Mouse (Mus musculus): ENCODE measurements at regions not wholly inside any gene's neighbourhood (a gene's known extent, or its start where the extent isn't known, plus 50 kb on each side); places are given as distances from the start of the nearest gene placed in this dataset.
A peak's percentile ranks its signal among the peaks of the same experiment; 100 is the strongest.
"Not testable (repeated sequence)": the region's sequence is repeated elsewhere in the genome, so short reads cannot be mapped to it uniquely, and the experiment has no call there.

DNA sequence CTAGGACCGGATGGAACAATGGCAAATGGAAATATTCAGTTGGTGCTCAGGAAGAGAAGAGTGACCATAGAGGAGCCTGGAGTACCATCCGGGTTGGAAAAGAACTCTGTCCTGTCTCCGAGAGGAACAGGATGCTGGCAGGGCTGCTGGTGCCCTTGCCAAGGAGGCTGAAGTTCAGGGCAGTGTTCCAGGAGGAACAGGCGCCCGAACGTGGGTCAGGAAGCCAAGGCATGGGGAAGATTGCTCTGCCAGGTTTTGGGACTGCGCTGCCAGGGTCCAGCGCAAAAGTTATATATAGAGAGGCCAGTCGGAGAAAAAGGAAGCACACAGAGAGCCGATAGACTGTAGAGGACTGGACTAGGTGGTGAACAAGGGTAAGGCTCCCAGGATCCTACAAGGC is 92.3 kb upstream of the Mdm1 start:
- DNase-seq (ENCODE audit: low spot score in 2 of 2), result peak; percentile 15 to 32

DNA sequence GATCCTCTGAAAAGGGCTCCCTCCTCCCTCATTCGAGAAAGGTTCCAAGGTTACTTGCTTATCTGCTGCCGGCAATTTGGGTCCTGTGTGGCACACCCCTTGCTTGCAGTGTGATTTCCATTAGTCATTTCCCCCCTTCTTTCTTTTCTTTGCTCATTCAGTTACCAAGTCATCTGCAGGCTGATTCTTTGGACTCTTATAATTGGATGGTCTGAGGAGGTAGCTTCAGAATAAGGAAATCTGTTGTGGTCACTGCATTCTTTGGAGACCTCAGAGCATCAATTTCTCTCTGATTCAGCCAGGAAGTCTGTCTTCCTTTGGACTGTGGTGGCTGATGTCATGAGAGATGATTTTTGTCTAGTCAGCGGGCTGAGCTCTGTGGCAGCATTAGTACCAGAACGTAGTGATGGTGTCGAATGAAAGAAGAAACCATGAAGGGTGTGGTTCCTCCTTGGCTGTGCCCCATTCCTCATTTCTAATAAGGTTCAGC is 91.4 kb upstream of the Mdm1 start:
- no peak for DNase-seq (ENCODE audit: low spot score in 2 of 2)

DNA sequence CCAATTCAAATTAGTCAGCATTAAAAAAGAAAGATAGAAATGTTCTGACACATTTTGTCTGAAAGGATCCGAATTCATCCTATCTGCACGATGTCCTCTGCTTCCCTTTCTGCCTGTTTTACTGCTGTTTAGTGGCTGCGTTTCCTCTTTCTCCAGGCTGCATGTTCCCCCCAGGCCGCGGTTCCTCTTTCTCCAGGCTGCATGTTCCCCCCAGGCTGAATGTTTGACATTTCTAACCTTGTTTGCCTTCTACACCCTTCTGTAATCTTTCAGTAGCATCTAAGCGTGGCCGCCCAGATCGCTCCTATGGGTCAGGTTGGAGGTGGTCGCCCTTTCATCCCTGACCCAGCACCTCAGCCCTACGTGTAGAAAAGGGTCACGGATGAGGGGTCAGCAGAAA is 89.6 kb upstream of the Mdm1 start:
- no peak for DNase-seq (ENCODE audit: low spot score in 2 of 2)

DNA sequence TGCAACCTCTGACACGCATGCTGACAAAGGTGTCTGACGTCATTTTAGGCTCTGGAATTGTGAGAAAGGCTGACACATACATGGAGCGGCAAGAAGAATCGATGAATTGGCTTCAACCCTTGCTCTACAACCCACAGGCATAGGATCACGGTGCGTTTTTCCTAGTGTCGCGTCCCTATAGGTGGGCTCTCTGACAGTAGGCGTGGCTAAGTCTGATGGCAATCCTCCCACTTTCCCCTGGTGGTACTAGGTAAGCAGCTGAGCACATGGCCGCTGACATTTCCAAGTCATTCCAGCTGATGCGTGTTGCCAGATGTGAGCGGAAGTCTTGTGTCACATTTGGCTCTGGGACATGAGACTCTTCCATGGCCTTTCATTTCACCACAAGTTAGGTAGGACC is 89.1 kb upstream of the Mdm1 start:
- no peak for DNase-seq (ENCODE audit: low spot score in 2 of 2)

DNA sequence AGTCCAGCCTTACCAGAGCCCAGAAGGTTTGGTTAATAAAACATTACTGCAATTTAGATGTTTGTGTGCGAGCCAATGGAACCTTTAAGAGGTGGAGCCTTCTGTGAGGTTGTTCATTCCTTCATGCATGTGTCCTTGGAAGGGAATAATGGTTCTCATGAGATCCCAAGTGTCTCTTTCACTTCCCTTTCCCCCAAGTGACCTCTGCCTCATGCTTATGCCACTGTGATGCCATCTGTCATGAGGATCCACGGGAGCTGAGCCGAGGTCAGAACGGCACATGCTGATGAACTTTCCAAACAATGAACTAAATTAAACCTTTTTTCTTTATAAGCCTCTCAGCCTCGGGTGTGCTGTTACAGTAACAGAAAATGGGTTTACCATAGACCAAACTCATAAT is 88.6 kb upstream of the Mdm1 start:
- no peak for DNase-seq (ENCODE audit: low spot score in 2 of 2)

DNA sequence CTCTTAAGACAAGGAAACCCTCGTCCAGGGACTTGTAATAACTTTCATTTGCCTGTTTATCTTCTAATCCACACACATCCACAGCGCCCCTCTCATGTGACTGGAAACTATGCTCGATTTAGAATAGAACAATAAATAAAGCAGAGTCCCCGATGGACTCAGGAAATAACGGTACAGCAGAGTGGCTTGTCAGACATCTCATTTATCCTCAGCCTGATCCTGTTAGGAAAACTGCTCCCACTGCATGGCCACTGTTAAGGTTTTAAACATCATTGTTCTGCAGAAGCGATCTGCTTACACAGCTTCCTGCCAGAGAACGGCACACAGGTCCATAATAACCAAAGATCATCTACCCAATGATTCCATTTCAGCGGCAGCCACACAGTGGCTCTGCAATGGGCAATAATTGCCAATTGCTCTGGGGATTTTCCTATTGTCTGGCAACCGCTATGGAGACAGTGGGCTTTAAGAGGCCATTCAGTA is 84.8 kb upstream of the Mdm1 start:
- DNase-seq (ENCODE audit: low spot score in 2 of 2), result no peak

DNA sequence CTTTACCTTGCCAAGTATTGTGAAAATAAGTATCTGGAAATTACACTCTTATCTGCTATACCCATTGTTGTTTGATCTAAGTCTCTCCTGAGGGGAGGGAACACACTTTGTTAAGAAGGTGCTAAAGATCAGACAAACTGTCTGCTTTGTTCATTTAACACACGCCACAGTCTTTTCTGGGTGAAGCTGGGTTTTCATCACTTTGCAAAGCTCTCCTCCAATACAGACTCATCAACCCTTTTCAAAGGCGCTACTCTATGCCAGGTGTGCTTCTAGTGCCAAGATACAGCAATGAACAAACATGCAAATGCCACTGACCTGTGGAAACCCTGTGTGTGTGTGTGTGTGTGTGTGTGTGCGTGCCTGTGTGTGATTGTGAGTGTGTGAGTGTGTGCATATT is 84.1 kb upstream of the Mdm1 start:
- no peak for DNase-seq (ENCODE audit: low spot score in 2 of 2)

DNA sequence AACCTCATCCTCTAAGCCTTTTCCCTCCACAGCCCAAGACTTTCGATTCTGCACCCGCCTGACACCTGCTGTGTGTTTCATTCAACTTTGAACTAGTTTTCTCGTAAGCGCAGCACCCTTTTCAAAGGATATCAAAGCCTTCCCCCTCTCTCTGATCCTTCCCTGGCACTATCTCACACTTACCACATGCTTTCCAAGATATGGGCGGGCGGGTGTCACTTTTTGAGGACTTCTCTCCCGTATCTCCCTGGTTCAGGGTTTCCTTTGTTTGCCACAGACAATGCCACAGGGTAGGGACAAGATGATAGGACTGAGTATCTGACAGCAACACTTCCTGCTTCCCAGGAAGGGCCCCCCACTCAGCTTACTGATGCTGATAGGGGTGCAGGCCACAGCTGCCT is 76.8 kb upstream of the Mdm1 start:
- no peak for DNase-seq (ENCODE audit: low spot score in 2 of 2)

DNA sequence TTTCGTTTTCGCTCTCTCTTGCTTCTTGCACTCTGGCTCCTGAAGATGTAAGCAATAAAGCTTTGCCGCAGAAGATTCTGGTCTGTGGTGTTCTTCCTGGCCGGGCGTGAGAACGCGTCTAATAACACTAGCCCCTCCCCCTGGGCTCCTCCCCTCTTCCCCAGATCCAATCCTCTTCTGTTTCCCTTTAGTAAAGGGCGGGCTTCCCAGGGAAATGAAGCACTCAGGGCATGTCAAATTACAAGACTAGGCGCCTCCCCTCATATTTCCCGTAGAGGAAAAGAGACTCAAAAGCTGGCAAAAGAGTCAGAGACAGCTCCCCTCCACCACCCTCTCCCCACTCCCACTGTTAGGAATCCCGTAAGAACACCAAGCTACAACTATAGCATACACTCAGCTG is 65.3 kb upstream of the Mdm1 start:
- DNase-seq (ENCODE audit: low spot score in 2 of 2), result not testable (repeated sequence)

DNA sequence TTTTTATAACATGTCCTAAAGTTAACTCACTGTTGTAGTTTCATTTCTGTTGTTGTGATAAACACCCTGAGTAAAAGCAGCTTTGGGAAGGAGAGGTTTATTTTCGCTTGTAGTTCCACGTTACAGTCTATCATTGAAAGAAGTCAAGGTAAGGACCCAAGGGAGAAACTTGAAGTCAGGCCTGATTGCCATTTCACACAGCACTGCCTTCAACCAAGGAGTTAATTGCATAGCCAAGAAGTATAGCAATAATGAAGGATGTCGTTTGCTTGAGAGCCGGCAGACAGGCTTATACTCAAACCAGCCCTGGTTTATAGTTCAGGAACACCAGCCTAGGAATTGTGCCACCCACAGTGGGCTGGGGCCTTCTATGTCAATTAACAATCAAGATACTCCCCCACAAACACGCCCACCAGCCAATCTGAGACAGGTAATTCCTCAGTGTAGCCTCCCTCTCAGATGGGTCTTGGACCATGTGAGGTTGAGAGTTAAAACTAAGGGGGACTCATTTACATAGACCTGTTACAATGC is 59.9 kb upstream of the Mdm1 start:
- no peak for DNase-seq (ENCODE audit: low spot score in 2 of 2)

DNA sequence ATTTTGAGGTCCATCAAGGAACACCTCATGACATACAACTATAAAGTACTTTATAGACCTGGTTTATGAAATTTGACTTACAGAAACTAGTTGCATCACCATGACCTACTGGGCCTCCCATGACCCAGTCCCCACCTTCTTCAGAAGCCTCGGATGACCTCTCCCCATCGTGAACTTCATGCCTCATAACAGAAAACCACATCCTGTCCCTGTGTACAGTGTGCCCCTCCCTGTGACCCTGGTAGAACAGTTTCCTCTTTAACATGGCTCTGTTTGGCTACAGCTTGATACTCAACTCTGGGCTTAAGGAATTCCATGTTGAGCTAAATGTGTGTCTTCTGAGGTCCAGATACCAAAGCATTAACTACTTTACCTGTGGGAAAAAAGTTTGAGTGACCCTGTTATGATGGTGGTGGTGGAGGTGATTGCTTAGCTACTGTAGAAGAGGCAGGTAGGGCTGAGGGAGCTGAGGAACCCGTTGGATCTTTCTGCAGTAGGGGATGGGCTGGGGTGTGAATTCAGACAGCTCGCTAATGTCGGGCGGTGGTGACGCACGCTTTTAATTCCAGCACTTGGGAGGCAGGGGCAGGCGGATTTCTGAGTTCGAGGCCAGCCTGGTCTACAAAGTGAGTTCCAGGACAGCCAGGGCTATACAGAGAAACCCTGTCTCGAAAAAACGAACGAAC is 58.4 kb upstream of the Mdm1 start:
- no peak for DNase-seq (ENCODE audit: low spot score in 2 of 2)

DNA sequence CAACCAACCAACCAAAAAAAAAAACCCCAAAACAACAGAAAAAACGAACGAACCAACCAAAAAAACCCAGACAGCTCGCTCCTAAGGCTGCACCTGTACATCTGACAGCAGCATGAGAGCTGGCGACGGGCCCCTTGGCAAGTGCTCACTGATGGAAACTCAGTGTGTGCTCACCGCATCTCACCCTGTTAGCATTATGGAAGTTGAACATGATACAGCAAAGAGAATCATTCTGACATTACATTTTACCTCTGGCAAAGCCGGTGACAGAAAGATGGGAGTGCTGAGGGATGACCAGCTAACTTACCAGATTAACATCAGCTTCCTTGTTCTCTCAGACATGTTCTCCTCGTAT is 57.9 kb upstream of the Mdm1 start:
- DNase-seq (ENCODE audit: low spot score in 2 of 2), result no peak

DNA sequence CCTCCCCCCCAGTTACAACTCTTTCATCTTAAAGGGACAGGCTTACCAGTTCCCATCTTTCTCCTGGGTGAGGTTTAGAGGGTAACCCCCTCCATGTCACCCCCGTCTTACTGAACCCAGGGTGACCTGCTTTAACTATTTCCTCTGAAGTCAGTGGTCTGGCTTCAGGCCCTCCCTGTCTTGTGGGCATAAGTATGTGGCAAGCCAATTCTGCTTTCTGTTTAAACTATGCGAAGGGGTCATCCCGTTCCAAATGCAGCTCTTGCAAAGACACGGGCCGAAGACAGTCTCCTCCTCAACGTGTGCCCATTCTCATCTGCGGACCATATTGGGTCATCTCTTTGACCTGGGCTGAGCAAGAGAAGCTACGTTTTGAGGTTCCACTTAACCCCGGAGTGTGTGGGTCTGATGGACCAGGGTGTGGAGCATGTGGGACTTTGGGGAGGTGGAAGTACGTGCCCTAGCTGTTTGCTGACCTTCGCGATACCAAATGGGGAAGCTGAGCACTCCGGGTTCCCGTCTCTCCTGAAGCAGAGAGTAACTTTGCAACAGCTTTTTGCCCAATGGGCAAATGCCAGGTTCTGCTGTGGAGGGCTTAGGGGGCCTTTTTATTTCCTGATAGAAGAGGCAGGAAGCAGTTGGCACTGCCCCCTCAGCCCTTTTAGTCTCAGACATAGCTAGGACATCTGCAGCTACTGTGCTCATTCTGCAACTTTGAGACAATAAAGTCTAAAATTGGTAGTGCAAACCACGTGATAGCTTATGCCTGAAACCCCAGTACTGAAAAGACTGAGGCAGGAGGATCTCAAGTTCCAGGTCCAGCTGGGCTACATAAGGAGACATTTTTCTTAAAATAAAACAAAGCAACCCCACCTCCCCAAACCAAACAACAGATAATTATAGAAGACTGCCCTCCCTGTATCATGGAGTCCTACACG is 56.3 kb upstream of the Mdm1 start:
- no peak for DNase-seq (ENCODE audit: low spot score in 2 of 2)

DNA sequence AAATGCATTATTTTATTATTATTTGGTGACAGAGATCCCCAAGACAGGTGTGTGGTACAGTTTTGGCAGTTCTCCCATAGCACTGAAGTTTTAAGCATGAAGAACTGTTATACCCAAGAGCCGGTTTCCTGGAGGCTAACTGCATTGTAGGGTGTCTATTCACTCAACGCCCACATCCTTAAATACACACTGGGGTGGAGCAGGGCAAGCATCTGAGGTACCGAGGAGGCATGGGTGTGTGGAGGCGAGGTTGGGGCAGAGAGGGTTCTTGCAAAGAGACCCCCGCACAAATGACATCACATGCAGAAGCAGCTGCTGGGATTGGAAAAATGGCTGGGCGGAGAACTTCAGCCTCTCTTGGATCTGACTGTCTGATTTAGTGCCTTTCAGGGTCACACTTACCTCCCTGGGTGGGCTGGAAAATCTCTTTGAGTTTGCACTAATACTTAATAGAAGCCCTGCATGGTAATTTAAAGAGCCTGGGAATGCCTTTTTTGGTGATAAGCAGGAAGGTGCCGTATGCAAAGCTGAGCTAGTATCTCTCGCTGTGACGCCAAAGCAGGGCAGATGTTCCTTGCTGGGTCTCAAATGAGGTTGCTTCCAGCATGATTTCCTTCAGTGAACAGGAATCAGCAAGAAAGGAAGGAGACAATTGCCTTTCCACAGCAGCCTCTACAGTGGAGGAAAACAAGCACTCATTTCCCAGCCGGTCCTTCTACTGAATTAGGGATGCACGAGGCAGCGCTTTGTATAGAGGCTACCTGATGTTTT is 53.9 kb upstream of the Mdm1 start:
- no peak for DNase-seq (ENCODE audit: low spot score in 2 of 2)

DNA sequence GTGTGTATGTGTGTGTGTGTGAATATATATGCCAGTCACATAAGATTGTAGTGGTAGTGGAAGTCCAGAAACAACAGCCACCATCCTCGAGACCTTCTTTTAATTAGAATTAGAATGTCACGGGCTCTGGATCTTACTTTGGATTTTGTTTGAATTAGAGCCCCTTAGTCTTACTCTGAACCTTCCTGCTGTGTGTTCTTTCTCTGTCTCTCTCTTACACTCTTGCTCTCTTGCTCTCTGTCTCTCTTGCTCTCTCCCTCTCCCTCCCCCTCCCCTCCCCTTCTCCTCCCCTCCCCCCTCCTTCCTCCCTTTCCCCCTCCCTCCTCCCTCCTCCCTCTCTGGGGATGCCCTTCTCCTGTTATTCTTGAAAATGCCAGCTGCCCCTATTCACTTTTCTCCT is 53.1 kb upstream of the Mdm1 start:
- DNase-seq (ENCODE audit: low spot score in 2 of 2), result no peak

DNA sequence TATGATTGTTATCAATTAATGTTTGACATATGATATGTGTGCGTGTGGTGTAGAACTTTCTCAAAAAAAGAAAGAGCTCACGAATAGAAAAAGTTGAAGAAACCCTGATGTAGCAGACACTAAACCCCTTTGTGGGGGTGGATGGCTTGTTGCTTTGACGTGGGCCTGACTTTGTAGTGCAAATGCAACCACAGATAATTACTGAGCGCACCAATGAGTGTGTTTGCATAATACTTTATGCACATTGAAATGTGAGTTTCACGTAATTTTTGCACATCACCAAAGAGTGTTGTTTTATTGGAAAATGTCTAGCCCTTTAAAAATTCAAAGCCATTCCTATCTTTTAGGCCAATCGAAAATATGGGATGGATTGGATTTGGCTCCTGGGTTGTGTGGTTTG is 51.7 kb upstream of the Mdm1 start:
- DNase-seq (ENCODE audit: low spot score in 2 of 2), result no peak

DNA sequence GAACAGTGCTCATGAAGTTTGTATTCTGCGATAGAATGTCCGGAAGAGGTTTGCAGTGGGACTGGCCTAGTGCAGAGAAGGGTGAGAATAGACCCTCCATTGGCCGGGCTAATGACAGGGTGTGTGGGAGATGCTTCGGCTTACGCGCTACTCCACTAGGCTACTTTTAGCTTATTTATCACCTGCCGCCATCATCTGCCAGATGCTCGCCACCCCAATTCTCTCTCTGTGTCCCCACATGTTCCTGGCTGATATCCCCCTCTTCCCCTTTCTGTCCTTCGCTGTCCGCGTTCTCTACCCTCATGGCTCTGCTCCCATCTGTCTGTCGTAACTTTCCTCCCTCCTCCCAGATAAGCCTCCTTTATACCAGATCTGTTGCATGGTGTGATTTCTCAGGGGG is 50.1 kb upstream of the Mdm1 start:
- DNase-seq (ENCODE audit: low spot score in 2 of 2), result no peak
